Mouse (Mus musculus): ENCODE data around the gene Lrrc8d. TPM values are rescaled to one million over a fixed set of nuclear protein-coding genes. Genes with fewer than 3 reads are reported as not detected.

The Lrrc8d gene
- total and polyA plus RNA-seq, 3 experiments, result 11.4 to 258 (median 21.9) TPM

GRCm38 (mm10) chr5:105858754-105859694, 159.3 kb downstream of the Lrrc8d start:
- Histone ChIP-seq H3K27ac (ENCODE audit: control insufficient read depth, low read depth, low read length) (no peak overlapping the region), H3K4me1 (ENCODE audit: control insufficient read depth in 1 of 2, insufficient read depth in 2 of 2, low read length in 2 of 2) (no peaks in the 10 kb centered on the region), H3K27me3 (ENCODE audit: control insufficient read depth in 1 of 2, insufficient read depth in 2 of 2, low read length in 2 of 2) (no peaks in the 10 kb centered on the region), H3K4me3 (ENCODE audit: control insufficient read depth in 1 of 2, insufficient read depth in 1 of 2, low read depth in 2 of 2, low read length in 2 of 2) (no peak overlapping the region), H3K79me2 (ENCODE audit: control insufficient read depth, insufficient read depth, low read length, poor library complexity) (no peaks in the 10 kb centered on the region), H3K36me3 (ENCODE audit: control insufficient read depth in 1 of 2, insufficient read depth in 2 of 2, low read length in 2 of 2) (no peaks in the 10 kb centered on the region), H3K9ac (ENCODE audit: control insufficient read depth, low read depth, low read length, poor library complexity, severe bottlenecking) (no peak overlapping the region), H3K9me3 (replicated peaks; ENCODE audit: insufficient read depth, low read length) (no peaks in the 10 kb centered on the region)
- no peak for DNase-seq (ENCODE audit: low read depth, low spot score)
- TF ChIP-seq SMC3 (IDR thresholded peaks at IDR 0.05; ENCODE audit: low read depth, low read length) (no peak), RAD21 (IDR thresholded peaks at IDR 0.05; ENCODE audit: low read depth, low read length) (no peak), CHD1 (IDR thresholded peaks at IDR 0.05; ENCODE audit: low read depth, low read length) (no peak), MAFK (IDR thresholded peaks at IDR 0.05; ENCODE audit: borderline replicate concordance, low read depth, low read length) (no peak), MYC (IDR thresholded peaks at IDR 0.05; ENCODE audit: low read depth, low read length) (no peak), GATA1 (IDR thresholded peaks at IDR 0.05; ENCODE audit: low read depth, low read length) (no peak), MAZ (IDR thresholded peaks at IDR 0.05; ENCODE audit: low read depth, low read length) (no peak), HCFC1 (IDR thresholded peaks at IDR 0.05; ENCODE audit: low read depth, low read length) (no peak), POLR2AphosphoS2 (IDR thresholded peaks at IDR 0.05; ENCODE audit: low read length) (no peak), NRF1 (IDR thresholded peaks at IDR 0.05; ENCODE audit: insufficient read depth, low read depth, low read length, poor library complexity, severe bottlenecking) (no peak), TBP (IDR thresholded peaks at IDR 0.05; ENCODE audit: low read depth, low read length) (no peak), ZC3H11A (IDR thresholded peaks at IDR 0.05; ENCODE audit: low read depth, low read length) (no peak), EP300 (IDR thresholded peaks at IDR 0.05; ENCODE audit: low read depth in 1 of 2, low read length in 2 of 2) (no peak), USF1 (IDR thresholded peaks at IDR 0.05; ENCODE audit: low read depth, low read length) (no peak), E2F4 (IDR thresholded peaks at IDR 0.05; ENCODE audit: borderline replicate concordance, low read depth, low read length) (no peak), POLR2A (IDR thresholded peaks at IDR 0.05; ENCODE audit: control insufficient read depth in 1 of 2, insufficient read depth in 1 of 2, low read depth in 1 of 2, low read length in 2 of 2, poor library complexity in 1 of 2) (no peak), MXI1 (IDR thresholded peaks at IDR 0.05; ENCODE audit: low read depth, low read length) (no peak), USF2 (IDR thresholded peaks at IDR 0.05; ENCODE audit: borderline replicate concordance in 1 of 2, insufficient read depth in 1 of 2, low read depth in 1 of 2, low read length in 2 of 2) (no peak)

Data from MEL (cell line).